Mouse (Mus musculus) stomach, postnatal 0 days (tissue): ENCODE data around the gene Lef1. TPM values are rescaled to one million over a fixed set of nuclear protein-coding genes. Genes with fewer than 3 reads are reported as not detected.
A peak's percentile ranks its signal among the peaks of the same experiment; 100 is the strongest.

Source experiments
- ATAC-seq: fragments of 200-750 bp; cut with Nextera tagmentation; 2 replicates; pipeline ENCODE4 v1.8.0; 2017; ENCODE audit not compliant: low FRiP score, low TSS enrichment
- DNase-seq: peaks from one replicate; pipeline ENCODE4 v3.0.0-alpha.2; 2016; ENCODE audit warnings: low spot score
- H3K27ac ChIP-seq: fragments of 300-500 bp; sonication (generic); replicated peaks from 2 replicates; pipeline ENCODE4 v1.5.1; 2014; ENCODE audit warnings: mild to moderate bottlenecking, control low read depth
- H3K27me3 ChIP-seq: fragments of 300-500 bp; sonication (generic); 2 replicates; pipeline ENCODE4 v1.6.1; 2014; ENCODE audit warnings: low read length; ENCODE audit not compliant: control insufficient read depth, insufficient read depth
- H3K36me3 ChIP-seq: fragments of 300-500 bp; sonication (generic); 2 replicates; pipeline ENCODE4 v1.6.1; 2014; ENCODE audit warnings: low read length, mixed read lengths; ENCODE audit not compliant: control insufficient read depth, insufficient read depth
- H3K4me1 ChIP-seq: fragments of 300-500 bp; sonication (generic); replicated peaks from 2 replicates; pipeline ENCODE4 v1.6.1; 2014; ENCODE audit warnings: antibody characterized with exemption; ENCODE audit not compliant: control insufficient read depth, insufficient read depth
- H3K4me2 ChIP-seq: fragments of 300-500 bp; sonication (generic); replicated peaks from 2 replicates; pipeline ENCODE4 v1.6.1; 2014; ENCODE audit warnings: low read depth, mild to moderate bottlenecking, control low read depth, moderate library complexity
- H3K4me3 ChIP-seq: fragments of 300-500 bp; sonication (generic); 2 replicates; pipeline ENCODE4 v1.5.1; 2014; ENCODE audit warnings: low read depth, low read length, control low read depth
- H3K9ac ChIP-seq: fragments of 300-500 bp; sonication (generic); 2 replicates; pipeline ENCODE4 v1.6.1; 2014; ENCODE audit warnings: mild to moderate bottlenecking, low read length, control low read depth, mixed read lengths
- H3K9me3 ChIP-seq: fragments of 300-500 bp; sonication (generic); 2 replicates; pipeline ENCODE4 v1.6.1; 2016; ENCODE audit warnings: low read length; ENCODE audit not compliant: control insufficient read depth
- CTCF ChIP-seq: IDR thresholded peaks from 2 replicates; pipeline ENCODE4 v1.5.1; 2016; ENCODE audit warnings: antibody characterized with exemption, low read depth, mild to moderate bottlenecking, moderate library complexity
- EP300 ChIP-seq: optimal IDR thresholded peaks from 2 replicates; pipeline ENCODE3; 2016; ENCODE audit warnings: antibody characterized with exemption
- WGBS: fragments of 180-500 bp; shearing (Covaris S2); extraction: QIAGEN DNeasy Blood & Tissue Kit; methylation state at CpG from one replicate; pipeline ENCODE4 v1.1.7; 2014; 5-methylcytosine and 5-hydroxymethylcytosine counted together
- polyA plus RNA-seq: library from polyadenylated mRNA; unstranded; fragments of >200 nt; fragmentation: Nextera tagmentation; extraction: Ambion mirVana; gene quantifications from 2 replicates; pipeline ENCODE4 v1.2.1, GENCODE M21; 2015

Gene Lef1
- polyA plus RNA-seq, 1 experiment from 2014 or later, result 0.50 TPM

DNA sequence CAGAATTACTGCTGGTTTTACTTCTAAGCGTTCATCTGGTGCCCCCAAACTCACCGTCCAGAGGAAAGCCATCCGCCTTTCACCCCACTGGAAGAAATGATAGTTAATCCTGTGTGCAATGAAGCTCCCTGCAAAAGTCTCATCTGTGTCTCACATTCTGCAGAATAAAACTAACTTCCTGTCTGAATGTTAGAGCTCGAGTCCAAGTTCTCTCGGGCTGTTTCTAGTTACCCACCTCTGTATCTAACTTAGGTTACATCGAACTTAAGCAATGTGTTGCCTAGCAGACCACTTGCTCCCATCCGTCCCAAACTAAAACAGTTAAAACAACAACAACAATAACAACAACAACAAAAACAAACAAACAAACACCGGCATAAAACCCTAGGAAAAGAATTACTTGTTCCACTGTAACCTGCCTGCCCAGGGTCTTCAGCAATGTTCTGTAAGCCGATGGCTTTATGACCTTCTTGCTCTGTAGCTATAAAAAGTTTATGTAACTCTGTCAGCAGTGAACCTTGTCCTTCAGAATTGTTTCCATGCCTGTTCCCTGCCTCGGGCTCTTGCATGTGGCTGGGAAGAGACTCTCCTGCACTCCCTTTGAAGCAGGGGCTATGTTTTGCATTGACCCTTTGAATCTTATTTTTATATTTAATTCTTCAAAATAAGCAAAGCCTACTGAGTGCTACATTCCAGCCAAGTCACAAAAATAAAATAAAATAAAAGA is 162.3 kb downstream of the Lef1 start:
- WGBS, result 26% methylated on average over 10 of the region's 10 CpGs
- ATAC-seq (no peak), DNase-seq (no peak)
- Histone ChIP-seq H3K9ac (peak overlapping the region; percentile 56), H3K9me3 (no peaks in the 10 kb centered on the region), H3K36me3 (no peaks in the 10 kb centered on the region), H3K4me1 (peaks cover 5% of the 10 kb centered on the region; the same call in 1 of the 2 replicates), H3K27ac (peak overlapping the region; percentile 63), H3K4me2 (peak overlapping the region; percentile 84), H3K4me3 (peak overlapping the region; percentile 80), H3K27me3 (no peaks in the 10 kb centered on the region)
- TF ChIP-seq EP300 (no peak), CTCF (no peak)

Other genes starting within 250 kb of the Lef1 start
- gene Hadh, start 161.6 kb downstream of the Lef1 start, polyA plus RNA-seq, result 172 and 176 TPM in 2 replicates
- gene Cyp2u1, start 192.8 kb downstream of the Lef1 start, polyA plus RNA-seq, result 1.8 and 1.9 TPM in 2 replicates